Mouse (Mus musculus): Measurements from ENCODE around the gene St3gal5.

Gene St3gal5

DNA sequence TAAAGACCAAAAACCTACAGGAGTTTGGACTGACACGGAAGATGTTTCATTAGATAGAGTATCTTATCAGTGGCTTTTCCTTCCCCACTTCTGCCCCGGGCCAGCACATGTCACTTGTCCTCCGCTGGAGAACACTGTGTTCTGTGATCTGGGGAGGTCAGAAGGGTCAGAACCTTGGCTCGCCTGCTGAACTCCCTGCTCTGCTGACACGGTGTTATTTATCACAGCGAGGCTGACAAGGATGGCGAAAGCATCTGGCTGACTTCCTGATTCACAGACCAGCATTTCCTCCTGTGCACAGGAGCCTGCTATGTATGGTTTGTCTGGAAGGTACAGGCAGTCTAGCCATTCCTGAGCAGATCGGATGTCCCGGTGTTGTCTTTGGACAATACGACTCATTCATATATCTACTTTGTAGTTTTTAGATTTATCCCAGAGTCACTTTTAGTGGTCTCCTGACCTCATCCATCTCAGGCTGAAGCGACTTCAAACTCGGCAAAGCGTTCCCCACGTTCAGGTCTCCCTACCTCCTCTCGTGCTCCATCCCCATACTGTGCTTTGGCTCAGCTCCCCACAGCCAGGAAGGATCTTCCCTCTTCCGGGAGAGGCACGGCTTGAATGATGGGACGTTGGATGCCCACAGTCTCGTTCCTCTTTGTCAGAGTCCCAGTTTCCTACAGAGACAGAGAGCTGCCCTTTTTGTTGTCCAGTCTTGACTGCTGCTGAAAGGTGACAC is 64.9 kb downstream of the St3gal5 start:
- peak; percentile 39 to 47 for DNase-seq (ENCODE audit: low spot score in 2 of 2)

GRCm38 (mm10) chr6:72164321-72165275 is 67.2 kb downstream of the St3gal5 start:
- DNase-seq (ENCODE audit: low spot score in 2 of 2): peak; percentile 90 to 93

DNA sequence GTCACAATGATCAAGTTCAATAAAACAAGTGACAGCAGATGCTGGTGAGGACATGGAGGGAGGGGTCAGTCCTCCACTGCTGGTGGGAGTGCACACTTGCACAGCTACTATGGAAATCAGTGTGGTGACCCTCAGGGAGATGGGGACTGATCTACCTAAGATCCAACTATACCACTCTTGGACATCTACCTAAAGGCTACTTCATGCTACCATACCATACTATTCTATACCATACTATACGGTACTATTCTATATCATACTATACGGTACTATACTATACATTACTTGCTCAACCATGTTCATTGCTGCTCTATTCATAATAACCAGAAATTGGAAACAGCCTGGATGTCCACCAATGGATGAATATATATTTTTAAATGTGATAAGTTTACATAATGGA is 68.5 kb downstream of the St3gal5 start:
- no peak for DNase-seq (ENCODE audit: low spot score in 2 of 2)

GRCm38 (mm10) chr6:72171391-72171790 is 74.0 kb downstream of the St3gal5 start:
- DNase-seq (ENCODE audit: low spot score in 2 of 2): no peak

DNA sequence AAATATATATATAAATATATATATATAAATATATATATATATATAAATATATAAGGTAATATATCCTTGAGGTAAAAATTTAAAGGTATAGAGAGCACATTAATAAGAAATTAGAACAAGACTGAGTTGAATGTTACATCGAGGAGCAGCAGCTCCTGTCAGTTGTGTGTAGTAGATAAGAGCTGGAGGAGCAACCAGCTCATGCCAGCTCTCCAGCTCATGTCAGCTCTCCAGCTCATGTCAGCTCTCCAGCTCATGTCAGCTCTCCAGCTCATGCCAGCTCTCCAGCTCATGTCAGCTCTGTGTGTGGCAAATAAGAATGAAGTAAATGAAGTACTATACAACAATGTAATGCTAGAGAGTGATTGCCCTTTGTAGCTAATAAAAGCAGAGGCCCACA is 76.0 kb downstream of the St3gal5 start:
- DNase-seq (ENCODE audit: low spot score in 2 of 2): no peak

DNA sequence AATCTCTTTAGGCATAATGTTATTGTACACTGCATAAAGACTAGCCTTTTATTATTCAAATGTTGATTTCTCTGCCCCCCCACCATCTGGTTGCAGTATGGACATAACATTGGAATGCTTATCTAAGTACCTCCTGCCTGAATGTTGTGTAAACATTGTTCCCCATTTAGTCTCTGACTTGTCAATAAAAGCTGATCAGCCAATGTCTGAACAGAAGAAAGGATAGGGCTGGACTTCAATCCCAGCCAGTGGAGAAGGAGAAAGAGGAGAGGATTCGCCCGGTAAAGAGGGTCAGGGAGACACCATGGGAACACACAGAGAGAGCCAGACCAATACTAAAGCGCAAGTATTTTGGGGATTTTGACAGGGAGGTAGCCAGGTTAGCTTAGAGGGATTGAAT is 78.0 kb downstream of the St3gal5 start:
- DNase-seq (ENCODE audit: low spot score in 2 of 2): no peak

- no peak for DNase-seq (ENCODE audit: low spot score in 2 of 2)
These were observed 78.6 kb downstream of the St3gal5 start for GRCm38 (mm10) chr6:72176004-72176403.

DNA sequence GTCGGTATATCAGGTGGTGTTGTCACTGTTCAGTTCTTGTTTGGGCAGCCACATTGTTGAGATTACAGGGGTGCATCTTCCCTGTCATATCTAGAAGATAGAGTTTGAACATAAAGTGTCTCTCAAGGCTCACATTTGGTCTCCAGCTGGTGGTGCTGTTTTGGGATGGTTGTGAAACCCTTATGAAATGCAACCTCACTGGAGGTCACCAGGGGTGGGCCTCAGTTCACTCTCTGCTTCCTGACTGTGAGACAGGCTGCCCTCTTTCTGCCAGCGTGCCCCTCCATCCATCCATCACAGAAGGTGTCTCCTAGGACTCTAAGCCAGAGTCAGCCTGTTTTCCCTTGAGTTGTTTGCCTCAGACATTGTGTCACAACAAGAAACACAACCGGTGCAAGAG is 80.0 kb downstream of the St3gal5 start:
- no peak for DNase-seq (ENCODE audit: low spot score in 2 of 2)

- DNase-seq (ENCODE audit: low spot score in 2 of 2): no peak
These were observed 81.6 kb downstream of the St3gal5 start for GRCm38 (mm10) chr6:72179006-72179405.

DNA sequence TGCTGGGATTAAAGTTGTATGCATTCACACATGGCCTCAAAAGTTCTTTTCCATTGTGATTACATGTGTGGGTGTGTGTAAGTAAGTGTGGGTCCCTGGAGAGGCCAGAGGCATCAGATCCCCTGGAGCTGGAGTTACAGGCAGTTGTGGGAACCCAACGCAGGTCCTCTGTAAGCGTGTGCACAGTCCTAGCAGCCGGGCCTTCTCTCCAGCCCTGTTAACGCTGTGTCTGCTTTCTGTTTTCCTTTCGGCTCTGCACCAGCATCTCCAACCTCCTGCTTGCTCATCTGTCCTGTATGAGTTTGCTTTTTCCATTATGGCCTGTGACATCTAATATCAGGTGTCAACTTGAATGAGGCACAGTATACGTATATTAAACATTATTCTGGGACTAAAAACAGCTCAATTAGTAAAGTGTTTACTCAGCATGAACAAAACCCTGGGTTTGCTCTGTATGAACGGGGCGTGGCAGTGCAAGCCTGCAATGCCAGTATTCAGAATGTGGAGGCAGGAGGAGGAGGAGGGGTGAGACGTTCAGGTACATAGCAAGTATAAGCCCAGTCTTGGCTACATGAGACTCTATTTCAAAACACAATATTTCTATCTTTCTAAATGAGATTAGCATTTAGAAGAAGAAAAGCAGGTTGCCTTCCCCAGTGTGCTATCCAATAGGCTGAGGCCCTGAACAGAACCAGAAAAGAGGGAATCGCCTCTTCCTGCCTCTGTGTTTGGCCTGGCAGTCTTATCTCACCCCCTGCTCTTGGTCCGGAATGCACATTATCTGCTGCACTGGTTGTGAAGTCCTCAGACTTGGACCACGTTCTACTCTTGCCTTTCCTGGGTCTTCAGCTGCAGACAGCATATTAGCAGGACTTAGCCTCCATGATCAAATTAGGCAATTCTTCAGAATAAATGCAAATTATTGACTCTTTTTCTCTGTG is 82.4 kb downstream of the St3gal5 start:
- no peak for DNase-seq (ENCODE audit: low spot score in 2 of 2)

GRCm38 (mm10) chr6:72184576-72184975 is 87.2 kb downstream of the St3gal5 start:
- no peak for DNase-seq (ENCODE audit: low spot score in 2 of 2)

DNA sequence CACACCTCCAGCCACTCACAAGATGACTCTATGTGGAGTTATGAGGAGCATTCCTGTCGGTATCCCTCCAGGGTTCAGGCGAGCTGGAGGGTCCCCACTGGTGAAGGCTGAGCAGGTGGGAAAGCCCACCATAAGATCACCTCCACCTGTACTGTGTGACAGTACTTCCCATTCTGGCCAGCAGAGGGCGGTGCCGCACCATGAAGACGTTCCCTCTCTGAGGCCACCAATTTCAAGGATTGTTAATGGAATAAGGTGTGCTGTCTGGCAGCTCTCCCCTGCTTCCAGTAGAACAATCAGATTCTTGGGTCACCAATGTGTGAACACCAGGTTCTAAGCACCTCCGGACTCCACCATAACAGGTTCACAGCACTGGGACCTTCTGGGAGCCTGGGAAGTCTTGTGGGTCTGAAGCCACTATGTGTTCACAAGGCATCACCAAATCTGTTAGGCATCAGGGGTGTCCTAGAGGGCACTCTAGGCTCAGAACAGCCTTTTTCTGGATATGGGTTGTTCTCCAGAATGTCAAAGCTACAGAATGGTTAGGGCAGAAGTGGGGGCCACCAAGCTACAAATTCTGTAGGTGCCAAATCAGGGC is 88.6 kb downstream of the St3gal5 start:
- DNase-seq (ENCODE audit: low spot score in 2 of 2): peak; percentile 75 to 86

- no peak for DNase-seq (ENCODE audit: low spot score in 2 of 2)
These were observed 89.4 kb downstream of the St3gal5 start for GRCm38 (mm10) chr6:72186809-72187208.

DNA sequence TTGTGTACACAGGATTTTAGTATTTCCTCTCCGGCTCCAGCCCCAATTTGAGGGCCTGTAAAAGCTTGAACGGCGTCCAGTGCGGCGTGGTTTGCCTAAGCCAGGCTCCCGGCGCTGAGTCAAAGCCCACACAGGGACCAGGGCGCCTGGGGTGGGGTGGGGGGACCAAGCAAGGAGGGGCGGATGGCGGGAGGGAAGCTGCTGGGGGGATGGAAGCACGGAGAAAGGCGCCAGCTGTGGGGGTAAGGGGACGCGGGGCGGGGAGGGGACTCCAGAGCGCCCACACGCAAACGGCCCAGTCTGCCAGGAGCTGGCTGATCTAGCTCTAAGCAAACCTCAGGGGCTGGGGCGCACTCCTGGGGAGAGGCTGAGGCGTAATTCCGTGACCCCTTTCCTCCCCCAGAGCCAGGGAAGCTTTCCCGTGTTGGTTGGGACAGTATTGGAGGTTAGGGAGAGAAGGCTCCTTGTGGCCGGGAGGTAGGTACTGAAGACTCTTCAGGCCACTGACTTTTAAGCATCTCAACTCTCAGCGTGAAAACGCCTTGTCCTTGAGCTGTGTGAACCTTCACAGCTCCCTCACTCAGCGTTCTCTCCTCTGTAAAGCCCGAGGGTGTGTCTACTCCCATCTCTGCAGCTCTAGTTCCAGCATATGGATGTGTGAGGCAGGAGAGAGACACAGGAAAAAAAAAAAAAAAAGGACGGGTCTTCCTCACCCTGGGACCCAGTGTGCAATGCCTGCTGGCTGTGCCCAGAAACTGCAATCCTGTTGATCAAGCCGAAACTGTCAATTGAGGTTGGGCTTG is 91.9 kb downstream of the St3gal5 start:
- peak in 1 of 2 experiments; percentile 59 for DNase-seq (ENCODE audit: low spot score in 2 of 2)

DNA sequence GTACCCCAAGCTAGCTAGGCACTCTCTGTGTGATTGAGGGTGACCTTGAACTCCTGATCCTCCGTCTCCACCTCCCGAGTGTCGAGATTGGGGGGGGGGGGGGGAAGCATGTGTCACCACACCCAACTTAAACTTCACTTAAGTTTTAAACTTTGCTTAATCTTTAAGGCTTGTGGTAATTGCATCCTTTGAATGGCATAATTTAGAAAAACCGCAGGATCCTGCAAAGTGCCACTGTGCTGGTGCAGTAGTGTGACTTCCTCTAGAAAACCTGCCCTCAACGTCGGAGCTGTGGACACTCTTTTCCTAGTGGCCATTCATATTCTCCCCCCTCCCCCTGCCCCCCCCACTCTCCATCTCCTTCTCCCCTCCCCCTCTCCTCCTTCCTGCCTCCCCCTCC is 92.7 kb downstream of the St3gal5 start:
- no peak for DNase-seq (ENCODE audit: low spot score in 2 of 2)

DNA sequence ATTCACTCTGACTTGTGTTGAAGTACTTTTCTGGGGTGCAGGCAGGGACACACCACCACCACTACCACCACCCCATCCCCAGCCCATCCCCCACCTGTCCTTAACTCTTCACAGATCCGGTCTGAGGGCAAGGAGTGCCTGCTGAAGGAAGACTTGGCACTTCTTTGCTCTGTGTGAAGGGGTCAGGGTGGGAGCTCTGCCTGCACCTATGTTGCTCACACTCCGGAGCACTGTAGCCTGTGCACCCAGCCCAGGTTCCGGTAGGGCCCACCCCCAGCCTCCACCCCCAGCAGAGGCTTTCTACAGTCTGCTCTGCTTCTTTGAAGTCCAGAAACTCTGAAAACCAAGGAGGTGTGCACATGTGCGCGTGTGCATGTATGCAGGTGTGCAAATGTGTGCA is 93.2 kb downstream of the St3gal5 start:
- no peak for DNase-seq (ENCODE audit: low spot score in 2 of 2)

- no peak for DNase-seq (ENCODE audit: low spot score in 2 of 2)
These were observed 99.3 kb downstream of the St3gal5 start for GRCm38 (mm10) chr6:72196660-72197059.

DNA sequence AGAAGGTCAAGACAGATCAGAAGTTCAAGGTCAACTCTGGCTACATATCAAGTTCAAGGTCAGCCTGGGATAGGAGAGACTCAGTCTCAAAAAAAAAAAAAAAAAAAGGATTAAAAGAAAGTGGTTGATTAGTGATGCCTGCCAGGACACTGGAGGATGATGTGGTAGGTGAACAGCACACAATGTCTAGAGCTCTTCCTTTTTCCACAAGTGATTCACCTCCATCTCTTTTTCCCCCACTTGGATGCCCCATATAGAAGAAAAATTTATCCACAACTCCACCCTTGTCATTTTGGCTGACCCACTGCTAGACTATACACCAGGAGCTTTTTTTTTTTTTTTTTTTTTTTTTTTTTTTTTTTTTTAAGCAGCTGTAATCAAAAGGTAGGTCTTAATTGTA is 100.1 kb downstream of the St3gal5 start:
- DNase-seq (ENCODE audit: low spot score in 2 of 2): no peak

- no peak for DNase-seq (ENCODE audit: low spot score in 2 of 2)
These were observed 103.3 kb downstream of the St3gal5 start for GRCm38 (mm10) chr6:72200595-72201256.

DNA sequence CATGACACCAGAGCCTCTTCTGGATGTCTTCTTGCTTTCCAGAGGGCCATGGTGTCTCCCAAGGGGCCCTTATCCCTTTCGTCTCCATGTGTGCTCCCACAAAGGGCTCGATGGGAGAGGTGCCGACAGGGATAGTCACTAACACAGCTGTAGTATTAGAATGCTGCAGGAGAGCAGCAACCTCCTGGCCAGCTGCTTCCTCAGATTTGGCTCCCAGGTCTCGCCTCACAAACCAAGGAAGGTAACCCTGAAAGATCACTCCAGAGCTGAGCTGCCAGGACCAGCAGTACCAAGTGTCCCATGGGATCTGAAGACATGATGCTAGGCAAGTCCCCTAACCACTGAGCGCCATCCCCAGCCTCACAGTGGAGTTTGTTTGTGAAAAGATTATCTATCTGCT is 105.3 kb downstream of the St3gal5 start:
- DNase-seq (ENCODE audit: low spot score in 2 of 2): no peak

Data from right cerebral cortex, postnatal 10 days (tissue).